Mouse (Mus musculus): ENCODE data around the gene Fry. TPM values are rescaled to one million over a fixed set of nuclear protein-coding genes. Genes with fewer than 3 reads are reported as not detected.

Fry gene
- polyA plus RNA-seq, 1 experiment from 2014 or later = 4.3 TPM

GRCm38 (mm10) chr5:150412750-150413450, 294.5 kb downstream of the Fry start:
- no peak overlapping the region for H3K27ac ChIP-seq
- DNase-seq (ENCODE audit: extremely low spot score, low spot score) = no peak
- peaks cover 13% of the 10 kb centered on the region for H3K9me3 ChIP-seq
- peaks cover 11% of the 10 kb centered on the region for H3K4me1 ChIP-seq
- 86% methylated on average over 12 of the region's 12 CpGs for WGBS
- no peaks in the 10 kb centered on the region for H3K27me3 ChIP-seq (ENCODE audit: poor library complexity, severe bottlenecking)
- no peaks in the 10 kb centered on the region; the same call in 1 of the 2 replicates for H3K36me3 ChIP-seq (replicated peaks)
- H3K4me3 ChIP-seq = no peak overlapping the region

- H3K4me3 ChIP-seq = no peak overlapping the region
- no peak overlapping the region for H3K27ac ChIP-seq
- H3K9me3 ChIP-seq = peaks cover 13% of the 10 kb centered on the region
- H3K27me3 ChIP-seq (ENCODE audit: poor library complexity, severe bottlenecking) = no peaks in the 10 kb centered on the region
- DNase-seq (ENCODE audit: extremely low spot score, low spot score) = no peak
- H3K36me3 ChIP-seq (replicated peaks) = no peaks in the 10 kb centered on the region; the same call in 1 of the 2 replicates
- H3K4me1 ChIP-seq = no peaks in the 10 kb centered on the region
Observed at GRCm38 (mm10) chr5:150414823-150415222, 296.4 kb downstream of the Fry start.

- 97% methylated on average over 2 of the region's 2 CpGs for WGBS
- peaks cover 13% of the 10 kb centered on the region for H3K9me3 ChIP-seq
Observed at GRCm38 (mm10) chr5:150417223-150417622, 298.8 kb downstream of the Fry start.

GRCm38 (mm10) chr5:150418035-150418434, 299.6 kb downstream of the Fry start:
- Histone ChIP-seq H3K4me3 (no peak overlapping the region), H3K4me1 (no peaks in the 10 kb centered on the region), H3K9me3 (peaks cover 13% of the 10 kb centered on the region), H3K36me3 (replicated peaks) (no peaks in the 10 kb centered on the region; the same call in 1 of the 2 replicates), H3K27me3 (ENCODE audit: poor library complexity, severe bottlenecking) (no peaks in the 10 kb centered on the region), H3K27ac (no peak overlapping the region)
- DNase-seq (ENCODE audit: extremely low spot score, low spot score) = no peak
- WGBS = 63% methylated on average over 6 of the region's 6 CpGs

More at GRCm38 (mm10) chr5:150417223-150417622, 298.8 kb downstream of the Fry start:
- H3K36me3 ChIP-seq (replicated peaks) = no peaks in the 10 kb centered on the region; the same call in 1 of the 2 replicates
- no peaks in the 10 kb centered on the region for H3K4me1 ChIP-seq
- no peaks in the 10 kb centered on the region for H3K27me3 ChIP-seq (ENCODE audit: poor library complexity, severe bottlenecking)
- DNase-seq (ENCODE audit: extremely low spot score, low spot score) = no peak
- no peak overlapping the region for H3K4me3 ChIP-seq
- no peak overlapping the region for H3K27ac ChIP-seq

- Histone ChIP-seq H3K9me3 (no peaks in the 10 kb centered on the region), H3K27me3 (ENCODE audit: poor library complexity, severe bottlenecking) (no peaks in the 10 kb centered on the region), H3K27ac (no peak overlapping the region), H3K4me1 (no peaks in the 10 kb centered on the region), H3K4me3 (no peak overlapping the region), H3K36me3 (replicated peaks) (no peaks in the 10 kb centered on the region)
- DNase-seq (ENCODE audit: extremely low spot score, low spot score) = no peak
- 86% methylated on average over 5 of the region's 5 CpGs for WGBS
Observed at GRCm38 (mm10) chr5:150425038-150425437, 306.6 kb downstream of the Fry start.

- Histone ChIP-seq H3K27ac (no peak overlapping the region), H3K4me1 (no peaks in the 10 kb centered on the region), H3K9me3 (no peaks in the 10 kb centered on the region), H3K36me3 (replicated peaks) (no peaks in the 10 kb centered on the region), H3K27me3 (ENCODE audit: poor library complexity, severe bottlenecking) (no peaks in the 10 kb centered on the region), H3K4me3 (no peak overlapping the region)
- peak; percentile 26 for DNase-seq (ENCODE audit: extremely low spot score, low spot score)
- WGBS = 93% methylated on average over 3 of the region's 3 CpGs
Observed at GRCm38 (mm10) chr5:150426595-150426994, 308.1 kb downstream of the Fry start.

GRCm38 (mm10) chr5:150431286-150431685, 312.8 kb downstream of the Fry start:
- Histone ChIP-seq H3K27ac (no peak overlapping the region), H3K9me3 (peaks cover 5% of the 10 kb centered on the region), H3K36me3 (replicated peaks) (no peaks in the 10 kb centered on the region), H3K4me1 (peaks cover 1% of the 10 kb centered on the region), H3K27me3 (ENCODE audit: poor library complexity, severe bottlenecking) (no peaks in the 10 kb centered on the region), H3K4me3 (no peak overlapping the region)
- WGBS = 93% methylated on average over 7 of the region's 7 CpGs
- no peak for DNase-seq (ENCODE audit: extremely low spot score, low spot score)

GRCm38 (mm10) chr5:150432960-150433359, 314.5 kb downstream of the Fry start:
- Histone ChIP-seq H3K4me3 (no peak overlapping the region), H3K4me1 (peaks cover 10% of the 10 kb centered on the region), H3K9me3 (peaks cover 5% of the 10 kb centered on the region), H3K36me3 (replicated peaks) (no peaks in the 10 kb centered on the region), H3K27me3 (ENCODE audit: poor library complexity, severe bottlenecking) (peaks cover 9% of the 10 kb centered on the region), H3K27ac (no peak overlapping the region)
- DNase-seq (ENCODE audit: extremely low spot score, low spot score) = no peak
- WGBS = 96% methylated on average over 2 of the region's 2 CpGs

GRCm38 (mm10) chr5:150436629-150437389, 318.4 kb downstream of the Fry start:
- WGBS = 22% methylated on average over 34 of the region's 34 CpGs
- Histone ChIP-seq H3K4me3 (peak overlapping the region; percentile 49), H3K27ac (no peak overlapping the region), H3K9me3 (peaks cover 5% of the 10 kb centered on the region), H3K27me3 (ENCODE audit: poor library complexity, severe bottlenecking) (peaks cover 9% of the 10 kb centered on the region), H3K36me3 (replicated peaks) (no peaks in the 10 kb centered on the region), H3K4me1 (peaks cover 10% of the 10 kb centered on the region)
- peak; percentile 27 for DNase-seq (ENCODE audit: extremely low spot score, low spot score)

- Histone ChIP-seq H3K4me3 (no peak overlapping the region), H3K27ac (no peak overlapping the region), H3K4me1 (peaks cover 9% of the 10 kb centered on the region), H3K36me3 (replicated peaks) (no peaks in the 10 kb centered on the region), H3K27me3 (ENCODE audit: poor library complexity, severe bottlenecking) (peaks cover 7% of the 10 kb centered on the region), H3K9me3 (no peaks in the 10 kb centered on the region)
- 41% methylated on average over 7 of the region's 7 CpGs for WGBS
- peak; percentile 51 for DNase-seq (ENCODE audit: extremely low spot score, low spot score)
Observed at GRCm38 (mm10) chr5:150441690-150442089, 323.2 kb downstream of the Fry start.

- no peaks in the 10 kb centered on the region for H3K4me1 ChIP-seq
- H3K36me3 ChIP-seq (replicated peaks) = no peaks in the 10 kb centered on the region; the same call in 1 of the 2 replicates
- no peaks in the 10 kb centered on the region for H3K27me3 ChIP-seq (ENCODE audit: poor library complexity, severe bottlenecking)
- DNase-seq (ENCODE audit: extremely low spot score, low spot score) = no peak
- no peak overlapping the region for H3K27ac ChIP-seq
- 85% methylated on average over 9 of the region's 9 CpGs for WGBS
- H3K4me3 ChIP-seq = no peak overlapping the region
- H3K9me3 ChIP-seq = peaks cover 26% of the 10 kb centered on the region
Observed at GRCm38 (mm10) chr5:150451281-150452003, 333.0 kb downstream of the Fry start.

GRCm38 (mm10) chr5:150452004-150452626, 333.7 kb downstream of the Fry start:
- 61% methylated on average over 1 of the region's 1 CpGs for WGBS
- H3K9me3 ChIP-seq = peaks cover 26% of the 10 kb centered on the region

More at GRCm38 (mm10) chr5:150452004-150452626, 333.7 kb downstream of the Fry start:
- no peak for DNase-seq (ENCODE audit: extremely low spot score, low spot score)
- Histone ChIP-seq H3K27ac (no peak overlapping the region), H3K4me3 (no peak overlapping the region), H3K27me3 (ENCODE audit: poor library complexity, severe bottlenecking) (no peaks in the 10 kb centered on the region), H3K4me1 (no peaks in the 10 kb centered on the region), H3K36me3 (replicated peaks) (no peaks in the 10 kb centered on the region; the same call in 1 of the 2 replicates)
